Mouse (Mus musculus) liver, adult 2 months (tissue): ENCODE measurements at regions not wholly inside any gene's neighbourhood (a gene's known extent, or its start where the extent isn't known, plus 50 kb on each side); places are given as distances from the start of the nearest gene placed in this dataset.

Experiments
- DNase-seq: peaks from one replicate; pipeline ENCODE4 v3.0.0-alpha.2; 2011; ENCODE audit warnings: low read depth, low spot score; ENCODE audit errors: extremely low read depth
- H3K27ac ChIP-seq: fragments of 200-500 bp; replicated peaks from 2 replicates; pipeline ENCODE4 v1.5.1; 2012; ENCODE audit warnings: low read depth, mild to moderate bottlenecking, control low read depth, inconsistent platforms, low read length; ENCODE audit not compliant: insufficient read depth
- H3K27me3 ChIP-seq: fragments of 200-500 bp; 2 replicates; pipeline ENCODE4 v1.6.1; 2012; ENCODE audit warnings: mild to moderate bottlenecking, moderate library complexity, low read length, inconsistent platforms; ENCODE audit not compliant: control insufficient read depth, insufficient read depth
- H3K36me3 ChIP-seq: fragments of 200-500 bp; 2 replicates; pipeline ENCODE4 v1.6.1; 2012; ENCODE audit warnings: low read length, inconsistent platforms; ENCODE audit not compliant: control insufficient read depth, insufficient read depth
- H3K4me1 ChIP-seq: fragments of 200-500 bp; 2 replicates; pipeline ENCODE4 v1.6.1; 2011; ENCODE audit warnings: low read length; ENCODE audit not compliant: control insufficient read depth, insufficient read depth
- H3K4me3 ChIP-seq: fragments of 200-500 bp; 2 replicates; pipeline ENCODE4 v1.5.1; 2011; ENCODE audit warnings: low read depth, mild to moderate bottlenecking, control low read depth, low read length, moderate library complexity; ENCODE audit not compliant: insufficient read depth
- H3K79me2 ChIP-seq: fragments of 200-500 bp; 2 replicates; pipeline ENCODE4 v1.6.1; 2012; ENCODE audit warnings: inconsistent platforms, mild to moderate bottlenecking, low read length, moderate library complexity; ENCODE audit not compliant: control insufficient read depth, insufficient read depth
- H3K9ac ChIP-seq: fragments of 200-500 bp; 2 replicates; pipeline ENCODE4 v1.6.1; 2012; ENCODE audit warnings: low read depth, mild to moderate bottlenecking, control low read depth, inconsistent platforms, low read length
- CTCF ChIP-seq: fragments of 200-500 bp; IDR thresholded peaks from 2 replicates; pipeline ENCODE4 v1.5.1; 2011; ENCODE audit warnings: low read depth, low read length, control low read depth
- POLR2A ChIP-seq: fragments of 200-500 bp; IDR thresholded peaks from 2 replicates; pipeline ENCODE4 v1.6.1; 2011; ENCODE audit warnings: low read length, control low read depth; ENCODE audit not compliant: insufficient read depth; ENCODE audit errors: extremely low read depth
- WGBS: fragments of 180-500 bp; shearing (Covaris S2); methylation state at CpG from one replicate; pipeline ENCODE4 v1.1.7; 2018; 5-methylcytosine and 5-hydroxymethylcytosine counted together

DNA sequence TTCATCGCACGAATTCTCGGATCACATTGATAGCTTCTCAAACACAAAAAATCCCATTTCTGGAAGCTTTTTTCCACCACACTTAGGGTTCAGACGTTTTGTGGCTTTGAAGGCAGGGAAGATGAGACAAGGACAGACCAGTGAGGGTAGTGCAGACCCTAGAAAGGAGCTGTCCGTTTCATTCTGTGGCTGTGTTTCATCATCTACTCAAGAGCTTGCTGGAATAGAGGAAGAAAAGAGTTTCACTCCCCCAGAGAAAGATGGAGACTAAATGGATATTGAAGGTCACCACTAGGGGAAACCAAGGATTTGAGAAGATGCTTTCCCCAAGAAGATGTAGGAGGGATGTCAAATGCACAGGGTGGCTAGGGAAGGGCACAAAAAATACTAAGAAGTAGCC, 171.3 kb upstream of the Kbtbd8 start:
- DNase-seq: no peak
- Histone ChIP-seq H3K27me3 (no peaks in the 10 kb centered on the region), H3K4me1 (no peaks in the 10 kb centered on the region), H3K36me3 (no peaks in the 10 kb centered on the region), H3K9ac (no peak overlapping the region), H3K4me3 (no peak overlapping the region), H3K79me2 (no peaks in the 10 kb centered on the region), H3K27ac (no peak overlapping the region)
- 81% methylated on average over 5 of the region's 5 CpGs for WGBS
- no peak for TF ChIP-seq CTCF
- no peak for TF ChIP-seq POLR2A

DNA sequence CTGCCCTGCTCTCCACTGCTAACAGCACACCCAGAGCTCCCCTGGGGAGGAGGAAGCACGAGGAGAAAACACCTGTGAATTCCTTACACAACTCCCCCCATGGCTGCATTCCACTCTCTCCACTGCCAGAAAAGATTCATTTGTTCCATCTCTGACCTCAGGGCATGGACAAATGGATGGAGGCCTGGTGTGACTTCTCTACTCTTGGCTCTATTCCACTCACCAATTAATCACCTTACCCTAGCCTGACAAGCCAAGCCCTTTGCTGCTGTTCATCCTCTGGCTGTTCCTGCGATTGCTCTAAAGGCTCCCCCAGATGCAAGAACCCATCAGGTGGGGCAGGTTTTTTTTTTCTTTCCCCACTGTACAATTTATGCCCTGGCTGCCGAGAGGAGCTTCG, 172.8 kb upstream of the Kbtbd8 start:
- no peak overlapping the region for H3K4me3 ChIP-seq
- TF ChIP-seq POLR2A (no peak), CTCF (no peak)
- H3K27ac ChIP-seq: no peak overlapping the region
- no peaks in the 10 kb centered on the region for H3K27me3 ChIP-seq
- no peaks in the 10 kb centered on the region for H3K4me1 ChIP-seq
- WGBS: 76% methylated on average over 4 of the region's 4 CpGs
- H3K9ac ChIP-seq: no peak overlapping the region
- DNase-seq: no peak
- no peaks in the 10 kb centered on the region for H3K79me2 ChIP-seq
- H3K36me3 ChIP-seq: no peaks in the 10 kb centered on the region

DNA sequence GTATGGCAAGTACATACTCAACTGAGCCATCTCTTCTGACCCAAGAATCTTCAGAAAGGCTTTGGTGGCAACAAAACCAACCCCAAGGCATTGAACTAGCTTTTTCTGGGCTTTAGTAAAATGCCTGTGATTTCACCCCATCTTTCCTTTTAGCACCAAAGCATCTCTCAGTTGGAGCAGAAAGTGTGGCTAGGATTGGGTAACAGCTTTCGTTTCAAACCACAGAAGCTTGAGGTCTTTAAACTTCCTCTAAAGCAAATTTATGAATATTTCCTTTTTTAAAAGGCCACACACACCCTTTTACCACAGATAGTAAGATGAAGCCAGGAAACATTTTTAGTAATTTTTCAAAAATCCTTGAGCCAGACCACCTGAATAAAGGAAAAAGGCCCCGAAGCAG, 178.1 kb upstream of the Kbtbd8 start:
- Histone ChIP-seq H3K27me3 (no peaks in the 10 kb centered on the region), H3K27ac (no peak overlapping the region), H3K79me2 (no peaks in the 10 kb centered on the region), H3K36me3 (no peaks in the 10 kb centered on the region), H3K9ac (no peak overlapping the region), H3K4me3 (no peak overlapping the region), H3K4me1 (0 out of 2 replicates have a peak, but pooled peaks cover 3% of the 10 kb centered on the region)
- 79% methylated on average over 2 of the region's 2 CpGs for WGBS
- DNase-seq: no peak
- TF ChIP-seq POLR2A: no peak
- no peak for TF ChIP-seq CTCF

DNA sequence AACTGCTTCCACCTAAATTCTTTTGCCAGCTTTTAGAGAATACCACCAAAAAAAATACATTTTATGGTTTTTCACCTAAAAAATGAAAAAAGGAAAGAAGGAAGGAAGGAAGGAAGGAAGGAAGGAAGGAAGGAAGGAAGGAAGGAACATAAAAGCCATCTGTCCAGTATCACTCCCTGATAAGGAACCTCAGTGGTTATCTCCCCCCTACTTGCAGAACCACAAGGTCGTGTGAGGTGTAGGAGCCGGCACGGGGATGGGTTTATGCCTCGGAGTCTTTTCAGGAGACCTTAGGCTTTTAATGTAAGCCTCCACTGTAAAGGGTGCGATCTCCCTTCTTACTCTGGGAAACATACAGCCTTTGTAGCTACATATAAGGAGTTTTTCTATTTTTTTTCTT, 180.8 kb upstream of the Kbtbd8 start:
- H3K27me3 ChIP-seq: no peaks in the 10 kb centered on the region
- WGBS: 85% methylated on average over 5 of the region's 5 CpGs
- H3K4me1 ChIP-seq: peaks cover 5% of the 10 kb centered on the region; the same call in 1 of the 2 replicates
- H3K27ac ChIP-seq: no peak overlapping the region
- no peak for DNase-seq
- TF ChIP-seq POLR2A (no peak), CTCF (no peak)
- no peak overlapping the region for H3K4me3 ChIP-seq
- no peaks in the 10 kb centered on the region for H3K79me2 ChIP-seq
- no peak overlapping the region for H3K9ac ChIP-seq
- H3K36me3 ChIP-seq: no peaks in the 10 kb centered on the region

DNA sequence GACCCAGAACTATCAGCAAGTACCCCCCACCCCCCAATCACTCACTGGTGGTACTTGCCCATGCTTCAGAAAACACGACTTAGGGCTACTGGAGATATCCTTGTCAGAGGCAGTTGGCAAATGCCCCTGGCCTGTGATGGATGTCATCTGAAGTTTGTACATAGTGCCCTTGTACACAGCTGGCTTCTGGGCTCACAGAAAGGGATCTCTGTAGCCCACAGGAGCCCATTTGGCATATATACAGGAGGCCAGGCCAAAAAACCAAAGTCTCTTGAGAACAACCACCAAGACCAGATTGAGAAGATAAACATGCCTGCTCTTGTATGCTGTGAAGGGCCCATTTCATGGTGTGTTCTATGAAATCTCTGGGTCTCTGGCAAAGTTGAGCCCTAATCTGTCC, 181.3 kb upstream of the Kbtbd8 start:
- WGBS: 25% methylated on average over 1 of the region's 1 CpGs
- Histone ChIP-seq H3K27ac (no peak overlapping the region), H3K4me1 (peaks cover 5% of the 10 kb centered on the region; the same call in 1 of the 2 replicates), H3K27me3 (no peaks in the 10 kb centered on the region), H3K9ac (no peak overlapping the region), H3K79me2 (no peaks in the 10 kb centered on the region), H3K4me3 (no peak overlapping the region), H3K36me3 (no peaks in the 10 kb centered on the region)
- no peak for TF ChIP-seq POLR2A
- no peak for TF ChIP-seq CTCF
- DNase-seq: peak; percentile 91

DNA sequence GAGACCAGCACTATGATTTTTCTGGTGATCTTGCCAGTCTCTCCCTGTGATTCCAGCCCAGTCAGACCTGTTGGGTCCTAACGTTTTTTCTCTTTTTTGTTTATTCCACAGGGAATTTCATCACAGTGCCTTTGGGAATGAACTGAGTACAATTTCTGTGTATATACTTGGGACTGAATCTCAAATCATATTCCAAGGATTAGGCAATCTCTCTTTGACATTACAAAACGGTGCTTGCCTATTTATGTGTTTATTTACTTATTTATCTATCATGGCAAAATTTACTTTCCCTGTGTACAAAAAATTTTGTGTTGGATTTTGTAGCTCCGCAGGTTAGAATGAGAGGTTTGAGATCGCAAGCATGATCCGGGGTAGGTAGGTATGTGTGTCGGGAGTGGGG, 189.2 kb upstream of the Kbtbd8 start:
- no peak overlapping the region for H3K9ac ChIP-seq
- H3K4me1 ChIP-seq: peaks cover 6% of the 10 kb centered on the region; the same call in 1 of the 2 replicates
- H3K27ac ChIP-seq: peak overlapping the region; percentile 72
- DNase-seq: peak; percentile 94
- no peak overlapping the region for H3K4me3 ChIP-seq
- TF ChIP-seq POLR2A (no peak), CTCF (no peak)
- H3K79me2 ChIP-seq: no peaks in the 10 kb centered on the region
- H3K27me3 ChIP-seq: no peaks in the 10 kb centered on the region
- WGBS: 52% methylated on average over 6 of the region's 6 CpGs
- H3K36me3 ChIP-seq: no peaks in the 10 kb centered on the region
